Mouse (Mus musculus) midbrain, embryonic 16.5 days (tissue): ENCODE data around the gene Churc1. TPM values are rescaled to one million over a fixed set of nuclear protein-coding genes. Genes with fewer than 3 reads are reported as not detected.

ENCODE experiments used
- ATAC-seq: fragments of 200-750 bp; cut with Nextera tagmentation; 2 replicates; pipeline ENCODE4 v1.8.0; 2017; ENCODE audit warnings: moderate TSS enrichment
- H3K27ac ChIP-seq: fragments of 300-500 bp; sonication (generic); 2 replicates; pipeline ENCODE4 v1.5.1; 2014; ENCODE audit warnings: mild to moderate bottlenecking, low read length, mixed read lengths
- H3K27me3 ChIP-seq: fragments of 300-500 bp; sonication (generic); 2 replicates; pipeline ENCODE4 v1.6.1; 2014; ENCODE audit warnings: low read depth, low read length, mixed read lengths; ENCODE audit not compliant: control insufficient read depth, insufficient read depth
- H3K36me3 ChIP-seq: fragments of 300-500 bp; sonication (generic); 2 replicates; pipeline ENCODE4 v1.6.1; 2014; ENCODE audit warnings: mild to moderate bottlenecking, low read length, moderate library complexity, mixed read lengths; ENCODE audit not compliant: control insufficient read depth, insufficient read depth
- H3K4me1 ChIP-seq: fragments of 300-500 bp; sonication (generic); 2 replicates; pipeline ENCODE4 v1.6.1; 2014; ENCODE audit warnings: mild to moderate bottlenecking, low read length, mixed read lengths; ENCODE audit not compliant: control insufficient read depth, insufficient read depth
- H3K4me2 ChIP-seq: fragments of 300-500 bp; sonication (generic); 2 replicates; pipeline ENCODE4 v1.6.1; 2014; ENCODE audit warnings: mild to moderate bottlenecking, low read length, mixed read lengths
- H3K4me3 ChIP-seq: fragments of 300-500 bp; sonication (generic); 2 replicates; pipeline ENCODE4 v1.5.1; 2014; ENCODE audit warnings: low read depth, mild to moderate bottlenecking, low read length, moderate library complexity, mixed read lengths
- H3K9ac ChIP-seq: fragments of 300-500 bp; sonication (generic); 2 replicates; pipeline ENCODE4 v1.6.1; 2014; ENCODE audit warnings: low read depth, low read length, mixed read lengths
- H3K9me3 ChIP-seq: fragments of 300-500 bp; sonication (generic); replicated peaks from 2 replicates; pipeline ENCODE4 v1.6.1; 2014; ENCODE audit warnings: mild to moderate bottlenecking, low read length, mixed read lengths; ENCODE audit not compliant: control insufficient read depth, poor library complexity, severe bottlenecking
- WGBS: fragments of 180-500 bp; shearing (Covaris S2); extraction: QIAGEN DNeasy Blood & Tissue Kit; methylation state at CpG from one replicate; pipeline ENCODE4 v1.1.7; 2014; 5-methylcytosine and 5-hydroxymethylcytosine counted together
- polyA plus RNA-seq: library from polyadenylated mRNA; unstranded; fragments of >200 nt; fragmentation: Nextera tagmentation; extraction: Ambion mirVana; gene quantifications from 2 replicates; pipeline ENCODE4 v1.2.1, GENCODE M21; 2015

The Churc1 gene
- polyA plus RNA-seq, 1 experiment from 2014 or later: 108 TPM

DNA sequence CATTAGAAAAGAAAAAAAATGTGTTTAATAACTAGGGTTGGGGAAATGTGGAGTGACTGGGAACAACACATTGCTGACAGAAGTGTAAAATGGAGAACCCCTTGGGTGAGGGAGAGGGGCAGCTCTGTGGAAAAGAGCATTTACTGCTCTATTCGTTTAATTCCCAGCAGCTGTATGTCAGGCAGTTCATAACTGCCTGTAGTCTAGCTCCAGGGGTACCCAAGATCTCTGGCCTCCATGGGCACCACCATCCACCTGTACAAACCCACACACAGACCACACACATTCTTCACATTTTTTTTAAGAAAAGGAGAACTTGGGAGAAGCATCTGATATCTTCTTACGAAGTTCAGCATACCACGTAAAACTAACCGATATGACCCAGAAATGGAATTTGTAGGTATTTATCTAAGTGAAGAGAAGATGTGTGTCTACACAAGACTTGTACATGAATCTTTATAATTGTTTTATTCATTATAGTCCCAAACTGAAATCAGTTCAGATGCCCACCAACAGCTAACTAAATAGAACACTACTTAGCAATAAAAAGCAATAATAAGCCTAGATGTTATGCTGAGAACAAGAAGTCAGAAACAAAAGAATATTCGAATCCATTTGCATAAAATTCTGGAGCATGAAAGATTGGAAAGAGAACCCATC, 5.6 kb downstream of the Churc1 start:
- no peak overlapping the region for H3K27ac ChIP-seq
- no peak overlapping the region for H3K4me3 ChIP-seq
- no peaks in the 10 kb centered on the region for H3K27me3 ChIP-seq
- 93% methylated on average over 5 of the region's 5 CpGs for WGBS
- H3K9ac ChIP-seq: no peak overlapping the region
- H3K36me3 ChIP-seq: no peaks in the 10 kb centered on the region
- no peaks in the 10 kb centered on the region for H3K9me3 ChIP-seq
- H3K4me2 ChIP-seq: no peak overlapping the region
- ATAC-seq: no peak
- peaks cover 4% of the 10 kb centered on the region for H3K4me1 ChIP-seq

DNA sequence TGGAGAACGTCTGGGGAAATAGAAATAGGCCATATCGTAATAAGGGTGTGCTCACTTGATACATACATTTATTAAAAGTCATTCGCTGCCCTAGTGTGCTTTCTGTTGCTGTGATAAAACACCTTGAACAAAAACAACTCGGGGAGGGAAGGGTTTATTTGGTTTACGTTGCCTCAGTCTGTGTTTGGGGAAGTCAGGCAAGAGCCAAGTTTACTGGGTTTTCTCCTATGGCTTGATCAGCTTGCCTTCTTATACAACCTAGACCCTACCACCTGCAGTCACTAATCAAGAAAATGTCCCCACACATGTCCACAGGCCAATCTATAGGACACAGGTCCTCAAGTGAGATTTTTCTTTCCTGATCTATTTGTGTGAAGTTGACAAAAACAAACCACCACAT, 6.2 kb downstream of the Churc1 start:
- Histone ChIP-seq H3K27me3 (no peaks in the 10 kb centered on the region), H3K4me2 (no peak overlapping the region), H3K27ac (no peak overlapping the region), H3K36me3 (no peaks in the 10 kb centered on the region), H3K4me3 (no peak overlapping the region), H3K9me3 (no peaks in the 10 kb centered on the region), H3K9ac (no peak overlapping the region), H3K4me1 (no peaks in the 10 kb centered on the region)
- WGBS: 94% methylated on average over 5 of the region's 5 CpGs
- ATAC-seq: no peak

DNA sequence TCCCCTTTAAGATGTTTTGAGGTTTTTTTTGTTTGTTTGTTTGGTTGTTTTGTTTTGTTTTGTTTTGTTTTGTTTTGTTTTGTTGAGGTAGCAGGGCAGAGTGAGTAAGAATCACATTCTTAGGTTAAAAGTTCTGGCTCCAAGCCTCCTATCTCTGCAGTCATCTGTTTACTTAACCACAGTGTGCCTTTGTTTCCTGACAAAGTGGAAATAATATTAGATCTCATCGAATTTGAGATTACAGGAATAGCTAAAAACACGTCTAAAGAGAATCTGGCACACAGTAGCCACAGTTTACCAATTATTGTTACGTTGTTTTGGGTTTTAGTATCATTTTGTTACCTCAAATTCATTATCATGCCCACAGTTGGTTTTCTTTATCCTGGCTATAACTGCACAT, 9.3 kb downstream of the Churc1 start:
- 82% methylated on average over 3 of the region's 3 CpGs for WGBS
- H3K9ac ChIP-seq: no peak overlapping the region

DNA sequence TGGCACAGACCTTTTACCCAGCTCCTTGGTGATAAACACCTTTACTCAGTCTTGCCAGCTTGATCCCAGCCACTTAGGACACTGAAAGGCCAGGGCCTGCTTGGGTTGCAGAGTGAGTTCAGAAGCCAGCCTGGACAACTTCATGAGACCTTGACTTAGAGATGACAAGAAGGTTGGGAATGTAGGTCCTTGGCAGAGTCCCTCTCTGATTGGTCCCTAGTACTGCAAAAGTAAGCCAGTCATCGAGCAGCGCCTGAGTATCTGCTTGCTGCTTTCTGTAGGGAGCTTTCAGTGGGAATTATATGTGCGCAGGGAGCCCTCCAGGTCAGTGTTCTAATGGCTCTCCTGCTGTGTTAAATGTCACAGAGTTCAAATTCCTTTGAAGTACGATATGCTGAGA, 9.8 kb downstream of the Churc1 start:
- Histone ChIP-seq H3K4me3 (no peak overlapping the region), H3K4me1 (no peaks in the 10 kb centered on the region), H3K36me3 (no peaks in the 10 kb centered on the region), H3K9ac (no peak overlapping the region), H3K27me3 (no peaks in the 10 kb centered on the region), H3K27ac (no peak overlapping the region), H3K9me3 (no peaks in the 10 kb centered on the region), H3K4me2 (no peak overlapping the region)
- no peak for ATAC-seq
- 66% methylated on average over 4 of the region's 4 CpGs for WGBS

More for the DNA sequence above, 9.3 kb downstream of the Churc1 start:
- no peaks in the 10 kb centered on the region for H3K36me3 ChIP-seq
- H3K27me3 ChIP-seq: no peaks in the 10 kb centered on the region
- no peak overlapping the region for H3K4me2 ChIP-seq
- no peak overlapping the region for H3K27ac ChIP-seq
- H3K9me3 ChIP-seq: no peaks in the 10 kb centered on the region
- no peaks in the 10 kb centered on the region for H3K4me1 ChIP-seq
- no peak overlapping the region for H3K4me3 ChIP-seq
- ATAC-seq: no peak

DNA sequence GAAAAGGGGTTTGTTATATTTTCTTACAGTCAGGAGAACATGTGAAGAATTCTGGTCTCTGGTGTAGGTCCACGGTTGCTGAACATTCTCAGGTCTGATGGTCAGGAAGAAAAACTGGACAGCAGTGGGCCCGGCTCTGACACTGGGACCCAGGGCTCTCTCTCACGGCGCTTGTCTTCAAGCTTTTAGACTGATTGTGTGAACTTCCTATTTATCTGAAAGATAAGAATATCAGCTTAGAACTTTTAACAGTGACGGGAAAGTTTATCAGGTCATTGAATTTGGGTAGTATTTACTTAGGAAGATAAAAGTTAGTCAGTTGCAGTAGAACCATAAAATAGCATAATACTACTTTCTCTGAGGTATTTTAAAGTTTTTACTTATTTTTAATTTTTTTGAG, 11.6 kb downstream of the Churc1 start:
- Histone ChIP-seq H3K36me3 (no peaks in the 10 kb centered on the region), H3K4me3 (no peak overlapping the region), H3K9me3 (no peaks in the 10 kb centered on the region), H3K27ac (no peak overlapping the region), H3K4me1 (no peaks in the 10 kb centered on the region), H3K9ac (no peak overlapping the region), H3K4me2 (no peak overlapping the region), H3K27me3 (no peaks in the 10 kb centered on the region)
- no peak for ATAC-seq
- WGBS: 97% methylated on average over 5 of the region's 5 CpGs

DNA sequence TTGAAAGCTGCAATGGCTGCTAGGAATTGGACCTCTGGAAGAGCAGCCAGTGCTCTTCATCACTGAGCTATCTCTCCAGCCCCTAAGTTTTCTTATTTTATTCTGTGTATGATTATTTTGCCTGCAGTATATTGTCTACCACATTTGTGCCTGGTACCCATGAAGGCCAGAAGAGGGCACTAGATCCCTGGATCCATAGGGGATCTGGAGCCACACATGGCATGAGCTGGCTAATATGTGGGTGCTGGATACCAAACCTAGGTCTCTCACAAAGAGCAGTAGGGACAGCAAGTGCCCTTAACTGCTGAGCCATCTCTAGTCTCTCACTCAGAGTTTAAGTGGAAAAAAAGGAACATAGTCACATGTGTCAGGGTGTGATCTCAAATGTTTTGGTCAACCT, 12.5 kb downstream of the Churc1 start:
- Histone ChIP-seq H3K4me1 (no peaks in the 10 kb centered on the region), H3K4me2 (no peak overlapping the region), H3K27me3 (no peaks in the 10 kb centered on the region), H3K27ac (no peak overlapping the region), H3K9ac (no peak overlapping the region), H3K36me3 (no peaks in the 10 kb centered on the region), H3K9me3 (no peaks in the 10 kb centered on the region), H3K4me3 (no peak overlapping the region)
- ATAC-seq: no peak

DNA sequence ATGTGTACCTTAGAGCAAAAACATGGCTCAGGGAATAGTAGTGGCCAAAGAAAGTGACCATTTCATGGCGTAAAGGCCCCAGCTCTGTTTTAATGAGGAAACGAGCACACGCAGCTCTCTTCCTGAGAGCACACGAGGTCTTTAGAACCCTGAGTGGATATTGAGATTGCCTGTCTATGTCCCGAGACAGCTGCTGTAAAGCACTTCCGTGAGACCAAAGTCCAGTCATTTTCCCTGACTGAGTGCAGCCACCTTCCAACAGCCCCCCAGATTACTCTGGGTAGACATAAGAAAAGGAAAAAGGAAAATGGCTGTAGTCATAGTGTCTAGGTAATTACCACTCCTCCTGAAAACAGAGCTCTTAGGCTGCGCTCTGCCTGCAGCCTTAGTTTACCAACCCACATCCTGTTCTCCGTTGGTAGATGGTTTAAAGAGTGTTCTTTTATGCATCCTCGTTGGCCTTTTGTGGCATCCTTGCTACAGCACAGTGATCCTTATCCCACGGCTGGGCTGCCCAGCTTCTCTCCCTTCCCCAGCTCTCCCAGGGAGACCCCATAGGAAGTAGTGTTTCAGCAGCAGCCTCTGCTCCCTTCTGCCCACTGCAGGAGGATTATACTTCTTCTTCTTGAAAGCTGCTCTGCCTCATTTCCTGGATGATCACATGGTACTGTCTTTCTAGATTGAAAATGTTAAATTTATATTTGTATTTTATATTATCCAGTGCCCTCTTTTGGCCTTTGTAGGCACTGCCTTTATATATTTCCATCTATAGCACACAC, 13.2 kb downstream of the Churc1 start:
- no peak for ATAC-seq
- no peaks in the 10 kb centered on the region for H3K9me3 ChIP-seq
- H3K27ac ChIP-seq: no peak overlapping the region
- no peak overlapping the region for H3K9ac ChIP-seq
- H3K36me3 ChIP-seq: no peaks in the 10 kb centered on the region
- no peak overlapping the region for H3K4me2 ChIP-seq
- H3K4me1 ChIP-seq: no peaks in the 10 kb centered on the region
- H3K4me3 ChIP-seq: no peak overlapping the region
- no peaks in the 10 kb centered on the region for H3K27me3 ChIP-seq
- 88% methylated on average over 10 of the region's 10 CpGs for WGBS

DNA sequence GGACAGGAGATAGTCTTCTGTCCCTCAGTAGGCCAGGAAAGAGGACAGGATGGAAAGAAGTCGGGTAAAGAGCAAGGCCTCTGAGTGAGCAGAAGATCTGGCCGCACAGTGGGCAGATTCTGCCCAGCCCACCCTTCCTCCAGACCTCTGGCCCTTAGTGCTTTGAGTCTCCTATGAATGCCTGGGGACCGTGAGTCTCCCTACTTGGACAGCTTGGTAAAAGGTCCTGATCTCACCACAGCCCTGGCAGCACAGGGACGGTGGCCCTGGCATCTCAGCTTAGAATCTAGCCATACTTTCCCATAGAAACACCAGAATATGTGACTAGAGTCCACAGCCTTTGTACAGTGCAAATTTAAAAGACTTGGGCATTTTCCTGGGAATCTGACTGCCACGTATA, 14.6 kb downstream of the Churc1 start:
- no peak for ATAC-seq
- H3K27ac ChIP-seq: no peak overlapping the region
- H3K4me2 ChIP-seq: no peak overlapping the region
- H3K36me3 ChIP-seq: no peaks in the 10 kb centered on the region
- H3K27me3 ChIP-seq: no peaks in the 10 kb centered on the region
- no peak overlapping the region for H3K9ac ChIP-seq
- no peaks in the 10 kb centered on the region for H3K4me1 ChIP-seq
- H3K4me3 ChIP-seq: no peak overlapping the region
- WGBS: 69% methylated on average over 5 of the region's 5 CpGs
- H3K9me3 ChIP-seq: no peaks in the 10 kb centered on the region

DNA sequence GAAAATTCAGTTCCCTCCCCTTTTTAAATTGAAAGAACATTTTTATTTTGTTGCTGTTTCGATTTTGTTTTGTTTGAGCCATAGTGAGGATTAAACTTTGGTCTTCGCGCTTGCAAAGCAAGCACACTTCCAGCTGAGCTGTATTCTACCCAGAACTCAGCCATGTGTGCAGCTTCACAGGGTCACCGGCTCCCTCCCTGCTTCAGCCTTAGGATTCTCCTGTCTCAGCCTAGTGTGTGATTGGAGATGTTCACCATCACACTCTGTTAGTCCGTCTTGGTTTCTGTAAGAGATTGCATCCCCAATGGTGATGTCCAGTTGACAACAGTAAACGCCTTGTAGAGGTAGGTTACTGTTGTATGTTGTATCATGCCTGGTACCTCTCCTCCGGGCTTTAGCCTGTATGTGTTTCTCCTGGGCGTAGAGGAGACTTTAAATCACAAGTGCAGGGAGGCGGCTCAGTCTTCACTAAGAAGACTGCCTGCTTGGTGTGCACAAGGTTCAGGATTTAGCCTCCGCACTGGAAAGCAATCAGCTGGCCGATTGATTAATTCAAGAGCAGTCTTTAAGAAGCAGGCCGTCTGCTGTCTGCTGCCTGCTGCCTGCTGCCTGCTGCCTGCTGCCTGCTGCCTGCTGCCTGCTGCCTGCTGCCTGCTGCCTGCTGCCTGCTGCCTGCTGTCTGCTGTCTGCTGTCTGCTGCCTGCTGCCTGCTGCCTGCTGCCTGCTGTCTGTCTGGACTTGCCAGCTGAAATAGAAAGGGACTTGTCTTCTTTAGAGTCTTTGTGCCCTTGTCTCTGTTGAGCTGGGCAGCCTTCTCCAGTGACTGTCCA, 15.5 kb downstream of the Churc1 start:
- Histone ChIP-seq H3K9ac (no peak overlapping the region), H3K4me1 (no peaks in the 10 kb centered on the region), H3K4me3 (no peak overlapping the region), H3K27me3 (no peaks in the 10 kb centered on the region), H3K4me2 (no peak overlapping the region), H3K9me3 (no peaks in the 10 kb centered on the region), H3K27ac (peak overlapping the region; percentile 13; the same call in 1 of the 2 replicates), H3K36me3 (no peaks in the 10 kb centered on the region)
- ATAC-seq: no peak
- WGBS: 49% methylated on average over 12 of the region's 12 CpGs
